Mouse (Mus musculus) midbrain, postnatal 0 days (tissue): Measurements from ENCODE around the gene Pck1. TPM values are rescaled to one million over a fixed set of nuclear protein-coding genes. Genes with fewer than 3 reads are reported as not detected.
A peak's percentile ranks its signal among the peaks of the same experiment; 100 is the strongest.

Source experiments
- ATAC-seq: fragments of 200-750 bp; cut with Nextera tagmentation; 2 replicates; pipeline ENCODE4 v1.8.0; 2017; ENCODE audit warnings: moderate number of reproducible peaks, mild to moderate bottlenecking, moderate TSS enrichment, moderate library complexity; ENCODE audit not compliant: low FRiP score
- DNase-seq: peaks from one replicate; pipeline ENCODE4 v3.0.0-alpha.2; 2015; ENCODE audit warnings: low spot score
- H3K27ac ChIP-seq: fragments of 300-500 bp; sonication (generic); 2 replicates; pipeline ENCODE4 v1.5.1; 2014; ENCODE audit warnings: low read depth, mild to moderate bottlenecking, low read length, mixed read lengths
- H3K27me3 ChIP-seq: fragments of 300-500 bp; sonication (generic); 2 replicates; pipeline ENCODE4 v1.6.1; 2014; ENCODE audit warnings: low read length, control low read depth, mixed read lengths; ENCODE audit not compliant: insufficient read depth
- H3K36me3 ChIP-seq: fragments of 300-500 bp; sonication (generic); 2 replicates; pipeline ENCODE4 v1.6.1; 2014; ENCODE audit warnings: low read length, control low read depth, mixed read lengths; ENCODE audit not compliant: insufficient read depth
- H3K4me1 ChIP-seq: fragments of 300-500 bp; sonication (generic); 2 replicates; pipeline ENCODE4 v1.6.1; 2014; ENCODE audit warnings: mild to moderate bottlenecking, control low read depth, antibody characterized with exemption, low read length, mixed read lengths; ENCODE audit not compliant: insufficient read depth
- H3K4me2 ChIP-seq: fragments of 300-500 bp; sonication (generic); 2 replicates; pipeline ENCODE4 v1.6.1; 2014; ENCODE audit warnings: low read depth, mild to moderate bottlenecking, low read length, mixed read lengths; ENCODE audit not compliant: poor library complexity, severe bottlenecking
- H3K4me3 ChIP-seq: fragments of 300-500 bp; sonication (generic); 2 replicates; pipeline ENCODE4 v1.5.1; 2014; ENCODE audit warnings: low read depth, mild to moderate bottlenecking, low read length, moderate library complexity
- H3K9ac ChIP-seq: fragments of 300-500 bp; sonication (generic); replicated peaks from 2 replicates; pipeline ENCODE4 v1.6.1; 2014; ENCODE audit warnings: mild to moderate bottlenecking, low read length, moderate library complexity, mixed read lengths; ENCODE audit not compliant: poor library complexity, severe bottlenecking
- H3K9me3 ChIP-seq: fragments of 300-500 bp; sonication (generic); 2 replicates; pipeline ENCODE4 v1.6.1; 2016; ENCODE audit warnings: low read length, control low read depth
- CTCF ChIP-seq: IDR thresholded peaks from 2 replicates; pipeline ENCODE4 v1.5.1; 2016; ENCODE audit warnings: antibody characterized with exemption, mild to moderate bottlenecking
- WGBS: fragments of 180-500 bp; shearing (Covaris S2); extraction: QIAGEN DNeasy Blood & Tissue Kit; methylation state at CpG from one replicate; pipeline ENCODE4 v1.1.7; 2014; 5-methylcytosine and 5-hydroxymethylcytosine counted together
- polyA plus RNA-seq: library from polyadenylated mRNA; unstranded; fragments of >200 nt; fragmentation: Nextera tagmentation; extraction: Ambion mirVana; gene quantifications from 2 replicates; pipeline ENCODE4 v1.2.1, GENCODE M21; 2015
- total RNA-seq: library from RNA; depleted of rRNA; stranded (reverse); fragments of >200 nt; gene quantifications from 2 replicates; pipeline ENCODE4 v1.2.3, GENCODE M21; 2014

Pck1 gene
- total and polyA plus RNA-seq, 2 experiments from 2014 or later = 0.07 TPM; not detected in 1

GRCm38 (mm10) chr2:173183311-173183710 lies 30.5 kb downstream of the Pck1 start:
- Histone ChIP-seq H3K4me1 (no peaks in the 10 kb centered on the region), H3K4me3 (no peak overlapping the region), H3K9me3 (no peaks in the 10 kb centered on the region), H3K27me3 (no peaks in the 10 kb centered on the region), H3K36me3 (no peaks in the 10 kb centered on the region), H3K27ac (no peak overlapping the region), H3K9ac (no peak overlapping the region), H3K4me2 (no peak overlapping the region)
- DNase-seq (no peak), ATAC-seq (no peak)
- TF ChIP-seq CTCF = no peak
- WGBS = 86% methylated on average over 10 of the region's 10 CpGs

- 6% methylated on average over 8 of the region's 8 CpGs for WGBS
- Histone ChIP-seq H3K36me3 (no peaks in the 10 kb centered on the region), H3K27me3 (no peaks in the 10 kb centered on the region), H3K27ac (no peak overlapping the region), H3K9me3 (no peaks in the 10 kb centered on the region), H3K4me1 (no peaks in the 10 kb centered on the region), H3K4me2 (no peak overlapping the region), H3K9ac (no peak overlapping the region), H3K4me3 (no peak overlapping the region)
- peak; percentile 81 for TF ChIP-seq CTCF
- no peak for ATAC-seq
- DNase-seq = peak; percentile 72
These were observed 31.1 kb downstream of the Pck1 start for GRCm38 (mm10) chr2:173183836-173184460.

GRCm38 (mm10) chr2:173184475-173185080 lies 31.7 kb downstream of the Pck1 start:
- 68% methylated on average over 11 of the region's 11 CpGs for WGBS
- ATAC-seq = no peak
- H3K27ac ChIP-seq = no peak overlapping the region

GRCm38 (mm10) chr2:173185282-173185681 lies 32.4 kb downstream of the Pck1 start:
- Histone ChIP-seq H3K36me3 (no peaks in the 10 kb centered on the region), H3K9ac (no peak overlapping the region), H3K9me3 (no peaks in the 10 kb centered on the region), H3K4me3 (no peak overlapping the region), H3K4me1 (no peaks in the 10 kb centered on the region), H3K27ac (no peak overlapping the region), H3K4me2 (no peak overlapping the region), H3K27me3 (no peaks in the 10 kb centered on the region)
- no peak for TF ChIP-seq CTCF
- ATAC-seq = no peak
- DNase-seq = no peak
- 70% methylated on average over 6 of the region's 6 CpGs for WGBS

More at GRCm38 (mm10) chr2:173184475-173185080, 31.7 kb downstream of the Pck1 start:
- TF ChIP-seq CTCF = no peak
- no peaks in the 10 kb centered on the region for H3K27me3 ChIP-seq
- no peaks in the 10 kb centered on the region for H3K9me3 ChIP-seq
- H3K4me3 ChIP-seq = no peak overlapping the region
- H3K4me2 ChIP-seq = no peak overlapping the region
- no peak for DNase-seq
- H3K9ac ChIP-seq = no peak overlapping the region
- no peaks in the 10 kb centered on the region for H3K36me3 ChIP-seq
- H3K4me1 ChIP-seq = no peaks in the 10 kb centered on the region

- TF ChIP-seq CTCF = peak; percentile 99
- no peaks in the 10 kb centered on the region for H3K27me3 ChIP-seq
- no peaks in the 10 kb centered on the region for H3K9me3 ChIP-seq
- DNase-seq (peak; percentile 82), ATAC-seq (peak; percentile 62; the same call in 1 of the 2 replicates)
- no peak overlapping the region for H3K4me2 ChIP-seq
- WGBS = 31% methylated on average over 26 of the region's 26 CpGs
- no peak overlapping the region for H3K4me3 ChIP-seq
- no peaks in the 10 kb centered on the region for H3K4me1 ChIP-seq
- H3K36me3 ChIP-seq = no peaks in the 10 kb centered on the region
- no peak overlapping the region for H3K9ac ChIP-seq
- no peak overlapping the region for H3K27ac ChIP-seq
These were observed 33.4 kb downstream of the Pck1 start for GRCm38 (mm10) chr2:173186047-173186943.
